Mouse (Mus musculus) E14TG2a.4 (cell line): Measurements from ENCODE around the gene Ankar.

ENCODE experiments used
- CTCF ChIP-seq: conservative IDR thresholded peaks from 2 replicates; pipeline ENCODE4 v1.5.1; 2014; ENCODE audit warnings: low read length
- NANOG ChIP-seq: IDR thresholded peaks from 2 replicates; pipeline ENCODE4 v1.6.1; 2014; ENCODE audit warnings: borderline replicate concordance, low read length, mixed read lengths

DNA sequence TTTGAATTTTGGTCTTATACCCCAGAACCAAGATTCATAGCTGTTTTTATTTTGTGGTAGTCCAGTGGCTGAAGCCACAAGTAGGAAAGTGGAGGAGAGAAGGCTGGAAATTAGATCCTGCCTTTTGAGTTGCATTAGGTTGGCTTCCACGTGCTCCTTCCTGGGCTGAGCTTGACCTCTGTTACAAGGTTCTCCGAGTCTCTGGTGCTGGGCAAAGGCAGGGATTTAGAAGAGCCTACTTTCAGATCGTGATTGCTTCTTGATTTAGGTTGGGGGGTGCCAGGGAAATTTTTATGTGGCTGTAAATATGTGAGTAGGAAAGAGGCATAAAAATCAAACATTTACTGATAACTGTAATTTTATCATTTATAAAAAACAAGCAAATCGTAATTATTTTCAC is 14.2 kb upstream of the Ankar start:
- no peak for TF ChIP-seq CTCF
- no peak for TF ChIP-seq NANOG
